Mouse (Mus musculus) liver, adult 2 months (tissue): ENCODE measurements around the gene Itgav. TPM values are rescaled to one million over a fixed set of nuclear protein-coding genes. Genes with fewer than 3 reads are reported as not detected.

Experiments
- DNase-seq: peaks from one replicate; pipeline ENCODE4 v3.0.0-alpha.2; 2011; ENCODE audit warnings: low read depth, low spot score; ENCODE audit errors: extremely low read depth
- H3K27ac ChIP-seq: fragments of 200-500 bp; replicated peaks from 2 replicates; pipeline ENCODE4 v1.5.1; 2012; ENCODE audit warnings: low read depth, mild to moderate bottlenecking, control low read depth, inconsistent platforms, low read length; ENCODE audit not compliant: insufficient read depth
- H3K27me3 ChIP-seq: fragments of 200-500 bp; 2 replicates; pipeline ENCODE4 v1.6.1; 2012; ENCODE audit warnings: mild to moderate bottlenecking, moderate library complexity, low read length, inconsistent platforms; ENCODE audit not compliant: control insufficient read depth, insufficient read depth
- H3K36me3 ChIP-seq: fragments of 200-500 bp; 2 replicates; pipeline ENCODE4 v1.6.1; 2012; ENCODE audit warnings: low read length, inconsistent platforms; ENCODE audit not compliant: control insufficient read depth, insufficient read depth
- H3K4me1 ChIP-seq: fragments of 200-500 bp; 2 replicates; pipeline ENCODE4 v1.6.1; 2011; ENCODE audit warnings: low read length; ENCODE audit not compliant: control insufficient read depth, insufficient read depth
- H3K4me3 ChIP-seq: fragments of 200-500 bp; 2 replicates; pipeline ENCODE4 v1.5.1; 2011; ENCODE audit warnings: low read depth, mild to moderate bottlenecking, control low read depth, low read length, moderate library complexity; ENCODE audit not compliant: insufficient read depth
- H3K79me2 ChIP-seq: fragments of 200-500 bp; 2 replicates; pipeline ENCODE4 v1.6.1; 2012; ENCODE audit warnings: inconsistent platforms, mild to moderate bottlenecking, low read length, moderate library complexity; ENCODE audit not compliant: control insufficient read depth, insufficient read depth
- H3K9ac ChIP-seq: fragments of 200-500 bp; 2 replicates; pipeline ENCODE4 v1.6.1; 2012; ENCODE audit warnings: low read depth, mild to moderate bottlenecking, control low read depth, inconsistent platforms, low read length
- CTCF ChIP-seq: fragments of 200-500 bp; IDR thresholded peaks from 2 replicates; pipeline ENCODE4 v1.5.1; 2011; ENCODE audit warnings: low read depth, low read length, control low read depth
- POLR2A ChIP-seq: fragments of 200-500 bp; IDR thresholded peaks from 2 replicates; pipeline ENCODE4 v1.6.1; 2011; ENCODE audit warnings: low read length, control low read depth; ENCODE audit not compliant: insufficient read depth; ENCODE audit errors: extremely low read depth
- WGBS: fragments of 180-500 bp; shearing (Covaris S2); methylation state at CpG from one replicate; pipeline ENCODE4 v1.1.7; 2018; 5-methylcytosine and 5-hydroxymethylcytosine counted together
- polyA plus RNA-seq: library from polyadenylated mRNA; depleted of rRNA; stranded (reverse); fragments of >200 nt; gene quantifications from 2 replicates; pipeline ENCODE4 v1.2.3, GENCODE M21; 2012
- total RNA-seq: library from RNA; depleted of rRNA; stranded (reverse); fragments of >200 nt; gene quantifications from 2 replicates; pipeline ENCODE4 v1.2.3, GENCODE M21; 2014

Gene Itgav
- total and polyA plus RNA-seq, 2 experiments = 15.8 to 29.6 TPM

DNA sequence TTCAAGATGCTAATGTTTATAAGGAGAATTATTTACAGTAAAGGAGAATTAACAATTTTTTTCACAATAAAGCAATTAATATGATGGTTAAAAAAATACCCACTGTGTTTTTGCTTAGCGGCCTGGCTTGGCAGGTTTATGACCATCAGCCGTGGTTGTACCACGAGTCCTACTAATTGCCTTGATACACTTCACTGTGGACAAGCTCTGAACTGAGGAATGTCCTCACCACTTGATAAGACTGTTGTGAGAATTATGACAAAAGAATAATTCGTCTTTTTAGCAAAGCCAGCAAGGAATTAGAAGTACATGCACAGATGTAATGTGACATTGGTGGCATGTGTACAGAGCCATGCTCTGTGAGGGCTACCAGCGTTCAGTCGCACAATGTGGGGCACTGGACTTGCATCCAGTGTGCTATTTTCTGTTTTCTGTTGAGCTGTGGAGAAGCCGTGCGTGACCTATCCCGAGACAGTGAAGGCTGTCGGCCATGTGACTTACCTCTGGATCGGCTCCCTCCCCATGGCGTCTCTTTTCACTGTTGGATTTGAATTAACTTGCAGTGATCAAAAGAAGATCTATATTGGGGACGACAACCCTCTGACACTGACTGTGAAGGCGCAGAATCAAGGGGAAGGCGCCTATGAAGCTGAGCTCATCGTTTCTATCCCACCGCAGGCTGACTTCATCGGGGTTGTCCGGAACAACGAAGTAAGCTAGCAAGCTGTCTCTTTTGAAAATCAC, 67.3 kb downstream of the Itgav start:
- Histone ChIP-seq H3K36me3 (peaks cover 50% of the 10 kb centered on the region), H3K27me3 (no peaks in the 10 kb centered on the region), H3K4me1 (no peaks in the 10 kb centered on the region), H3K27ac (no peak overlapping the region), H3K79me2 (no peaks in the 10 kb centered on the region), H3K9ac (no peak overlapping the region), H3K4me3 (no peak overlapping the region)
- TF ChIP-seq POLR2A (no peak), CTCF (no peak)
- 96% methylated on average over 20 of the region's 20 CpGs for WGBS
- DNase-seq = no peak

DNA sequence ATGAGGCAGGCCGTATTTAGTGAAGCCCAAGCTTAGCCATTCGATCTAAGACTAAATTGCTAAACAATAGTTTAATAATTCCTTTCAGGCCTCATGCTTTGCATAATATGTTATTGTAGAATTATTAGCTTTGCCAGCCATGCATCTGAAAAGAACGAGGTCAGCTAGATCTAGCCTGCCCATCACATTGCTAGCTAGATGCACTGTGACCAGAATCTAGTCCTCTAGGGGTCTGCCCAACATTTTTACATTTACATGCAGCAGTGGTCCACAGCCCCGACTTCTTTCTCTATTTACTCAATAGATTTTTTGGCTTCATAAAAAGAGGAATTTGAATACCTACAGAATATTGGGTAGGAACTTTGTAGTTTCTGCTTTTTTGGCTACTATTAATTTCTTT, 67.9 kb downstream of the Itgav start:
- no peak for DNase-seq
- Histone ChIP-seq H3K36me3 (peaks cover 56% of the 10 kb centered on the region), H3K27me3 (no peaks in the 10 kb centered on the region), H3K9ac (no peak overlapping the region), H3K79me2 (no peaks in the 10 kb centered on the region), H3K4me1 (no peaks in the 10 kb centered on the region), H3K4me3 (no peak overlapping the region), H3K27ac (no peak overlapping the region)
- 92% methylated on average over 4 of the region's 4 CpGs for WGBS
- TF ChIP-seq CTCF = no peak
- no peak for TF ChIP-seq POLR2A

DNA sequence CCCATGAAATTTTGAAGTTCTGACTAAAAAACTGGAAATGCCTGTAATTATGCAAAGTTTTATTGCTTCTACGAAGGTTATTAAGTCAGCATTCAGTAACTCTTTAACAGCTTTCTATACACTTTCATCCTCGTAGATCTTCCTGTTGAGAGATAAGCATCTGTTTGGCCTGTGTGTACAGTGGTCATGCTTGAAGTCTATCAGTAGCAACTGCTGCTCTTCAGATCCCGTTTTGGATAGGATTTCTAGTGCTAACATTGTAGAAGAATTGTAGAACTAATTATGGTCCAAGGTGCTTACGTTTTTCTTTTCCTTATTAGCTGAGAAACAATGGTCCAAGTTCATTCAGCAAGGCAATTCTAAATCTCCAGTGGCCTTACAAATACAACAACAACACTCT, 71.6 kb downstream of the Itgav start:
- Histone ChIP-seq H3K9ac (no peak overlapping the region), H3K79me2 (no peaks in the 10 kb centered on the region), H3K27me3 (no peaks in the 10 kb centered on the region), H3K36me3 (peaks cover 70% of the 10 kb centered on the region), H3K4me3 (no peak overlapping the region), H3K27ac (no peak overlapping the region), H3K4me1 (no peaks in the 10 kb centered on the region)
- TF ChIP-seq POLR2A (no peak), CTCF (no peak)
- no peak for DNase-seq
- 83% methylated on average over 4 of the region's 4 CpGs for WGBS

DNA sequence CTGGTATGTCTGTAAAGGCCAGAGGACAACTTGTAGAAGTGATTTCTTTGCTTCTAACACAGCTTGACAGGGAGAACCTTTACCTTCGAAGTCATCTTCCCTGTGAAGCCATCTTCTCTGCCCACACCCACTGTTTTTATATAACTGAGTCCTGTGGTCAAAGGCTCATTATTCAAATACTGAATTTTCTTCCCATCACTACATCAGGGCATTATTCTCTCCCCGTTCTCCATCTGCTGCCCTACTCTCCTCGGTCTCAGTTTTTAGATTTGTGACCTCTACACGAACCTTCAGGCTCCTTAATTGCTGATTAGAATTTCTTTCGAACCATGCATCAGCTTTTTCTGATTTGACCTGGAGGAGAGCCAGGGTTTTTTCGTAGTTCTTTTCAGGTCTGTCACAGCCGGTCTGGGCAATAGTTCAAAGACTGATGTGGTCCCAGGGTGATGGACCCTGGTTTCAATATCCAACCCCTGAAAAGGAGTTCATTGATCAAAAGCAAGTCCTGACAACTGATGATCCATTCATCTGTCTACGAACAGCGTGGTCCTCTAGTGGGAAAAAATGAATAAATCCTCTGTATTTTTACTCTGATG, 73.8 kb downstream of the Itgav start:
- 87% methylated on average over 9 of the region's 9 CpGs for WGBS
- H3K36me3 ChIP-seq = peaks cover 73% of the 10 kb centered on the region
- H3K27ac ChIP-seq = no peak overlapping the region
- H3K4me1 ChIP-seq = no peaks in the 10 kb centered on the region
- no peak for TF ChIP-seq POLR2A
- TF ChIP-seq CTCF = no peak
- H3K27me3 ChIP-seq = no peaks in the 10 kb centered on the region
- no peak overlapping the region for H3K9ac ChIP-seq
- H3K4me3 ChIP-seq = no peak overlapping the region
- no peaks in the 10 kb centered on the region for H3K79me2 ChIP-seq
- no peak for DNase-seq

DNA sequence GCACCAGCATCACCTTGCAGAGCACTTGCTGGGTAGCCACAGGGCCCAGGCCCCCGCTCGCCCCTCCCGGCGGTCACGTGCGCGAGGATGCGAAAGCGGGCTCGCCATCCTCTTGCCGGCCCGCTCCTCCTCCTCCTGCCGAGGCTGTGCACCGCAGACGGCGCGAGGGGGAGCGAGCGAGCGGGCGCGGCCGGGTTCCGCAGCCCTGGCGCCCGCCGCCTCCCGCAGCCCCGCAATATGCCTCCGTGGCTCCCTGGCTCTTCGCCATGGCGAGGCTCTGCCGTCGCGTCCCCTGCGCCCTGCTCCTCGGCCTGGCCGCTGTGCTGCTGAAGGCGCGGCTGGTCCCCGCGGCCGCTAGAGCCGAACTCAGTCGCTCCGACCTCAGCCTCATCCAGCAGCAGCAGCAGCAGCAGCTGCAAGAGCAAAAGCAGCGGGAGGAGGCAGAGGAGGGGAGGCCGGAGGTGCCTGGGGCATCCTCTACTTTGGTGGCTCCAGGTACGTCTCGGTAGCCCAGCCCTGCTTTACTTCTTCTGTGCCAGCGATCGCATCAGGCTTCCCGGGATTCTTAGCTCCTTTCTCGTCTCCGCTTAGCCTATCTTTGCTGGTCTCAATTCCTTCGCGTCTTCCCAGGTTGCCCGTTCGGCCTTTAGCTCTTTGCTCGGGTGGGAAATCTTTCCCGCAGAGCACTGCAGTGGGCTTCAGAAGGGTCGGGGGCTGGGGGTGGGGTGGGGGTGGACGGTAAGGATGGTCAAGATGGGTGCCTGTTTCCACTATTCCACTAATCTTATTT, 88.5 kb downstream of the Itgav start, which contains the start of gene Fam171b:
TSS of gene Fam171b (plus strand) at position 154 of the 790 bp plus-strand sequence.
- H3K27me3 ChIP-seq = peaks cover 6% of the 10 kb centered on the region
- no peak for TF ChIP-seq POLR2A
- peak; percentile 30; the same call in 1 of the 2 replicates for TF ChIP-seq CTCF
- WGBS = 1% methylated on average over 62 of the region's 63 CpGs
- H3K9ac ChIP-seq = peak within 1 kb of the TSS; percentile 70
- no peak within 1 kb of the TSS for H3K27ac ChIP-seq
- DNase-seq = no peak
- H3K79me2 ChIP-seq = no peaks in the 10 kb centered on the region
- no peaks in the 10 kb centered on the region for H3K36me3 ChIP-seq
- H3K4me1 ChIP-seq = no peaks in the 10 kb centered on the region
- peak within 1 kb of the TSS; percentile 57 for H3K4me3 ChIP-seq
